Mouse (Mus musculus): Measurements from ENCODE around the gene Tpgs1. TPM values are rescaled to one million over a fixed set of nuclear protein-coding genes. Genes with fewer than 3 reads are reported as not detected.

Gene Tpgs1
- polyA plus RNA-seq (2012; rRNA removed), result 64.1 and 65.6 TPM in 2 replicates

GRCm38 (mm10) chr10:79668771-79669575 is at the start of gene Tpgs1:
Gene Tpgs1, plus strand, starts transcription at chr10:79669369.

GRCm38 (mm10) chr10:79637128-79638110 is 31.8 kb upstream of the Tpgs1 start, which contains the start of gene Shc2:
Gene Shc2, minus strand, starts transcription at chr10:79637918.

GRCm38 (mm10) chr10:79645711-79646110 is 23.5 kb upstream of the Tpgs1 start, which contains the start of gene Odf3l2:
Gene Odf3l2, minus strand, starts transcription at chr10:79645738.

GRCm38 (mm10) chr10:79664131-79664665 is 5.0 kb upstream of the Tpgs1 start, which contains the start of gene Madcam1:
Gene Madcam1, plus strand, starts transcription at chr10:79664559.

GRCm38 (mm10) chr10:79681591-79682245 is 12.5 kb downstream of the Tpgs1 start, which contains the start of gene Cdc34:
Gene Cdc34, plus strand, starts transcription at chr10:79682195.

GRCm38 (mm10) chr10:79688720-79689119 is 19.6 kb downstream of the Tpgs1 start, which contains the start of gene Gzmm:
Gene Gzmm, plus strand, starts transcription at chr10:79689020.

GRCm38 (mm10) chr10:79704065-79704969 is 35.1 kb downstream of the Tpgs1 start, which contains the start of gene Bsg:
Gene Bsg, plus strand, starts transcription at chr10:79704491.

GRCm38 (mm10) chr10:79716254-79716987 is 47.3 kb downstream of the Tpgs1 start, which contains the start of gene Hcn2:
Gene Hcn2, plus strand, starts transcription at chr10:79716634.

Other genes with a start within 250 kb of the Tpgs1 start
- not detected in 2 replicates for gene Vmn2r83, start 200.6 kb upstream of the Tpgs1 start, polyA plus RNA-seq (2012; rRNA removed)
- gene Plpp2, start 135.6 kb upstream of the Tpgs1 start, polyA plus RNA-seq (2012; rRNA removed), result 10.9 and 12.4 TPM in 2 replicates
- 106 and 121 TPM in 2 replicates for gene Mier2, start 114.2 kb upstream of the Tpgs1 start, polyA plus RNA-seq (2012; rRNA removed)
- 0.09 TPM in 1 of 2 replicates, not detected in the other for gene Theg, start 82.0 kb upstream of the Tpgs1 start, polyA plus RNA-seq (2012; rRNA removed)
- 16.1 and 17.1 TPM in 2 replicates for gene C2cd4c, start 55.3 kb upstream of the Tpgs1 start, polyA plus RNA-seq (2012; rRNA removed)
- gene Shc2, start 31.5 kb upstream of the Tpgs1 start, polyA plus RNA-seq (2012; rRNA removed), result 63.2 and 63.8 TPM in 2 replicates
- gene Odf3l2, start 23.6 kb upstream of the Tpgs1 start, polyA plus RNA-seq (2012; rRNA removed), result 0.11 and 0.18 TPM in 2 replicates
- gene Madcam1, start 4.8 kb upstream of the Tpgs1 start, polyA plus RNA-seq (2012; rRNA removed), result 0.33 and 0.56 TPM in 2 replicates
- gene Cdc34, start 12.8 kb downstream of the Tpgs1 start, polyA plus RNA-seq (2012; rRNA removed), result 85.1 and 93.1 TPM in 2 replicates
- 2.0 and 2.2 TPM in 2 replicates for gene Gzmm, start 19.7 kb downstream of the Tpgs1 start, polyA plus RNA-seq (2012; rRNA removed)
- gene Bsg, start 35.1 kb downstream of the Tpgs1 start, polyA plus RNA-seq (2012; rRNA removed), result 919 and 923 TPM in 2 replicates
- 22.0 and 26.6 TPM in 2 replicates for gene Hcn2, start 47.3 kb downstream of the Tpgs1 start, polyA plus RNA-seq (2012; rRNA removed)
- gene Polrmt, start 77.2 kb downstream of the Tpgs1 start, polyA plus RNA-seq (2012; rRNA removed), result 53.8 and 57.3 TPM in 2 replicates
- 1.0 and 1.1 TPM in 2 replicates for gene Fgf22, start 85.7 kb downstream of the Tpgs1 start, polyA plus RNA-seq (2012; rRNA removed)
- 118 and 136 TPM in 2 replicates for gene Rnf126, start 97.6 kb downstream of the Tpgs1 start, polyA plus RNA-seq (2012; rRNA removed)
- gene Fstl3, start 107.9 kb downstream of the Tpgs1 start, polyA plus RNA-seq (2012; rRNA removed), result 3.5 and 4.5 TPM in 2 replicates
- gene Prss57, start 121.6 kb downstream of the Tpgs1 start, polyA plus RNA-seq (2012; rRNA removed), result 0.26 and 0.39 TPM in 2 replicates
- 177 and 219 TPM in 2 replicates for gene Palm, start 124.2 kb downstream of the Tpgs1 start, polyA plus RNA-seq (2012; rRNA removed)
- gene Misp, start 151.6 kb downstream of the Tpgs1 start, polyA plus RNA-seq (2012; rRNA removed), result 0.54 and 0.57 TPM in 2 replicates
- gene Ptbp1, start 185.1 kb downstream of the Tpgs1 start, polyA plus RNA-seq (2012; rRNA removed), result 82.1 and 86.6 TPM in 2 replicates
- 15.8 and 16.7 TPM in 2 replicates for gene Prtn3, start 205.1 kb downstream of the Tpgs1 start, polyA plus RNA-seq (2012; rRNA removed)
- 680 and 811 TPM in 2 replicates for gene Plppr3, start 205.3 kb downstream of the Tpgs1 start, polyA plus RNA-seq (2012; rRNA removed)
- gene Elane, start 216.9 kb downstream of the Tpgs1 start, polyA plus RNA-seq (2012; rRNA removed), result not detected in 2 replicates
- 0.34 and 0.37 TPM in 2 replicates for gene Cfd, start 221.5 kb downstream of the Tpgs1 start, polyA plus RNA-seq (2012; rRNA removed)
- 53.6 and 60.9 TPM in 2 replicates for gene Med16, start 239.6 kb downstream of the Tpgs1 start, polyA plus RNA-seq (2012; rRNA removed)
- not detected in 2 replicates for gene Gm26602, start 241.5 kb downstream of the Tpgs1 start, polyA plus RNA-seq (2012; rRNA removed)
- 6.1 and 6.5 TPM in 2 replicates for gene Kiss1r, start 247.6 kb downstream of the Tpgs1 start, polyA plus RNA-seq (2012; rRNA removed)

Measured in central nervous system, embryonic 18 days (tissue).